Mouse (Mus musculus): ENCODE results near the gene Mtx3.

Gene Mtx3

DNA sequence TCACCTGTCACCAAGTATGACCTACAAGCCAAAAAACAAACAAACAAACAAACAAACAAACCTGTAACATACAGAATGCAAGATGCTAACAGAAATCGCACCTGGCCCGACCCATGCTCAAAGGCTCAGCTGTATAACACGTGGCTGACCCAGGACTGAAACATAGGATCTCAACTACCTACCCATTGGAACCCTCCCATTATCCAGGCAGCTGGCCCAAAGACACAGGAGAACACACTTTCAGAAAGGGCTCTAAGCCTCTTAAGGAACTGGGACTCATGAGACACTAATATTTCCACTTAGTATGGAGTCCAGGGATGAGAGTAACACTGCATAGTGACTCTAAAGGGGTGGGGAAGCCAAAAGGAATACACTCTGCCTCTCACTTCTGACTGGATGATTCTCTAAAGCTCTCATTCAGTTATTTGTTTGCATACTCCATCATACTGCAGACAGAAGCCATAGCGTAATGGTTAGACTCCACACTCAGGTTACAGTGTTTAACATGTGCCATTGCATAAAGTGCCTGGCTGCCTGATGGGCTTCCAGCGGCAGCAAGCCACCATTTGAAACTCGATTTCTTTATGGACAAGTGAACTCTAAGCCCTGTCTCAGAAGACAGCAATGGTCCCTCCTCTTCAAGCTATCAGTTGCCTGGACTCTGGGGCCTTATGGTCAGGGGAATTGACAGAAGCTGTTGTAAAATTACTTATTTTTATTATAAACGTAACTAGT is 38.6 kb downstream of the Mtx3 start:
- DNase-seq (ENCODE audit: low read depth, low spot score): no peak

- no peak for DNase-seq (ENCODE audit: low read depth, low spot score)
These were observed 39.6 kb downstream of the Mtx3 start for GRCm38 (mm10) chr13:92884206-92884605.

DNA sequence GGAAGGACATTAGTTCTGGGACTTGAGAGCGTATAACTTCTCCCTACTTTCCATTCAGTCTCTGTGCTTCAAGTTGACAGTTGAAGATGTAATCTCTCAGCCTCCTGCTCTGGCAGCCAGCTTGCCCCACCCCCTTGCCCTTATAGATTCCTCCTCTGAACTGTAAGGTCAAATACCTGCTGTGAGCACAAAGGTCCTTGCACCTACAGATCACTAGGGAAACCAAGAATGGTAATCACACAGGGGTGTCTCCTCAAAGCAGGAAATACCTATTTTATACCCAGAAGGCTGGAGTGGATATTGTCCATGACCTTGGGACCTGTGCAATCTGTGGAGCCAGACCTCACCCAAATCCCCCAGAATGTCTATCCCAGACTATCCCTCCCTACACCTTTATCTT is 40.4 kb downstream of the Mtx3 start:
- no peak for DNase-seq (ENCODE audit: low read depth, low spot score)

DNA sequence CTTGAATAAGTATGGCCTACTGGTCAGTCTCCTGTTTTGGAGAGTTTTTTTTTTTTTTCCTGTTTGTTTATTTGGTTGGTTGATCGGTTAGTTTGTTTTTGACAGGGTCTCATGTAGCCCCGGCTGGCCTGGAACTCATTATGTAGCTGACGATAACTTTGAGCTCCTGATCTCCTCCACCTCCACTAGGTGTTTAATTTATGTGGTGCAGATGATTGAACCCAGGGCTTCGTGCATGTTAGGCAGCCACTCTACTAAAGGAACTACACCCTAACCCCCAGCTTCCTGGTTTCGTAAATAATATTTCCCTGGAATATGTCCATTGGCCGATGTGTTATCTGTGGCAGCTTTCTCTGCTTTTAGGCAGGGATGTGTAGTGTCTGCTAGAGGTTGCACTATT is 54.5 kb downstream of the Mtx3 start:
- DNase-seq (ENCODE audit: low read depth, low spot score): peak; percentile 88

DNA sequence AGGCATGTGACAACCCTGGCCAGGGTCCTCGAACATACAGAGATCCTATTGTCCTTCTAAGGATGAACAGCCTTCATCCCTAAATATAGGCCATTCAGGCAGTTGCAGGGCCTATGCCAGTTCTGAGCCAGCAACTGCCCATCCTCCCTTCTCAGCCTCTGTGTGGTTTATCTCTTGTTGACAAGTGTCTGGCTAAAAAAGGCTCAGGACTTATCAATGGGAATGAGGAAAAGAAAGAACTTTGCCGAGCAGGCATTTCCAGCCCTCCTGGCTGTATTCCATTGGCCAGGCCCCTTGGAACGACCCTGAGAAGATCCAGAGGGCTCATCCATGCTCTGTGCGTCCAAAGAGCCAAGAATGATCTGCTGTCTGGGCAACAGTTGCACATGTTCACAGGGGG is 58.7 kb downstream of the Mtx3 start:
- no peak for DNase-seq (ENCODE audit: low read depth, low spot score)

- DNase-seq (ENCODE audit: low read depth, low spot score): no peak
These were observed 61.4 kb downstream of the Mtx3 start for GRCm38 (mm10) chr13:92905944-92906343.

DNA sequence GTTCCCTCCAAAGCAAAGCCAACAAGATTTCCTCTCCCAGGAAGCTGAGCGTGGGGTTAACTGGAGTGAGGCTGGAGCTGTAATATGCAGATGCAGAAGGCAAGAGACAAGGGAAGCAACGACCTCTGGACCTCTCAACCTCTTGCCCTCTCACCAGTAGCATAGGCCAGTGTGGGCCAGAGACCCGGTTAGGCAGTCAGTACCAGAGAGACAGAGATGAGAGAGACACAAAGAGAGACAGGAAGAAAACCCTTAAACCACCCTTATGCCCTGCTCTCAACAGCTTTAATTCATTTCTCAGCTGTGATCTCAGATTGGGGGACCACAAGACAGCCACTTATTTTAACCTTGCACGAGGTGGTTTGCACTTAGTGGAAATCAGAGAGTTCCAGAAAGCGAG is 62.8 kb downstream of the Mtx3 start:
- DNase-seq (ENCODE audit: low read depth, low spot score): no peak
